8 mouse cellular contexts compared by ENCODE assay signal in genomic region chr13:72292361-72292760, GRCm38 (mm10).
DNase-seq lines count a peak whose midpoint lies in the region; ATAC-seq lines count a peak whose summit lies in the region.

No protein-coding gene starts in this region.

- no peak for ATAC-seq in heart, embryonic 11.5 days (replicated peaks; ENCODE audit: insufficient number of reproducible peaks, low FRiP score, low TSS enrichment)
- no peak for ATAC-seq in limb, embryonic 13.5 days (ENCODE audit: low FRiP score, low read depth)
- peak; percentile 52; the same call in 1 of the 2 replicates for ATAC-seq in midbrain, embryonic 16.5 days

- H3K36me3 ChIP-seq in heart, embryonic 11.5 days (ENCODE audit: control insufficient read depth, insufficient read depth, low read length) = no peaks in the 10 kb centered on the region
- H3K36me3 ChIP-seq in limb, embryonic 13.5 days = no peaks in the 10 kb centered on the region
- no peaks in the 10 kb centered on the region for H3K36me3 ChIP-seq in midbrain, embryonic 16.5 days (ENCODE audit: control insufficient read depth, insufficient read depth, low read length)

- no peaks in the 10 kb centered on the region for H3K9me3 ChIP-seq in heart, embryonic 11.5 days (replicated peaks; ENCODE audit: control insufficient read depth, low read length)
- H3K9me3 ChIP-seq in limb, embryonic 13.5 days = no peaks in the 10 kb centered on the region
- H3K9me3 ChIP-seq in midbrain, embryonic 16.5 days (replicated peaks; ENCODE audit: control insufficient read depth, low read length, poor library complexity, severe bottlenecking) = no peaks in the 10 kb centered on the region

- H3K27ac ChIP-seq in heart, embryonic 11.5 days (ENCODE audit: low read depth, low read length) = no peak overlapping the region
- H3K27ac ChIP-seq in limb, embryonic 13.5 days = no peak overlapping the region
- no peak overlapping the region; the same call in 1 of the 2 replicates for H3K27ac ChIP-seq in midbrain, embryonic 16.5 days (ENCODE audit: low read length)

- H3K4me3 ChIP-seq in heart, embryonic 11.5 days (ENCODE audit: low read depth, low read length) = peak overlapping the region; percentile 21; the same call in 1 of the 2 replicates
- no peak overlapping the region for H3K4me3 ChIP-seq in limb, embryonic 13.5 days
- no peak overlapping the region for H3K4me3 ChIP-seq in midbrain, embryonic 16.5 days (ENCODE audit: low read depth, low read length)

- no peak overlapping the region for H3K9ac ChIP-seq in heart, embryonic 11.5 days (ENCODE audit: low read depth, low read length)
- H3K9ac ChIP-seq in limb, embryonic 13.5 days = no peak overlapping the region
- H3K9ac ChIP-seq in midbrain, embryonic 16.5 days (ENCODE audit: low read depth, low read length) = no peak overlapping the region

- 4% methylated on average over 14 of the region's 14 CpGs for WGBS in heart, embryonic 11.5 days (ENCODE audit: insufficient replicate concordance)
- WGBS in limb, embryonic 13.5 days = 2% methylated on average over 14 of the region's 14 CpGs
- WGBS in midbrain, embryonic 16.5 days = 5% methylated on average over 14 of the region's 14 CpGs

- H3K4me1 ChIP-seq in heart, embryonic 11.5 days (ENCODE audit: control insufficient read depth, insufficient read depth, low read length) = no peaks in the 10 kb centered on the region
- peaks cover 13% of the 10 kb centered on the region for H3K4me1 ChIP-seq in limb, embryonic 13.5 days
- H3K4me1 ChIP-seq in midbrain, embryonic 16.5 days (ENCODE audit: control insufficient read depth, insufficient read depth, low read length) = peaks cover 19% of the 10 kb centered on the region

- H3K27me3 ChIP-seq in heart, embryonic 11.5 days (ENCODE audit: control insufficient read depth, insufficient read depth, low read length) = no peaks in the 10 kb centered on the region
- peaks cover 67% of the 10 kb centered on the region for H3K27me3 ChIP-seq in limb, embryonic 13.5 days
- H3K27me3 ChIP-seq in midbrain, embryonic 16.5 days (ENCODE audit: control insufficient read depth, insufficient read depth, low read depth, low read length) = peaks cover 16% of the 10 kb centered on the region

- no peak for DNase-seq in heart, adult 11 months
- peak; percentile 18 to 29 for DNase-seq in heart, postnatal 10 days
- no peak for DNase-seq in left cerebral cortex, adult 11 months (ENCODE audit: low spot score)
- no peak for DNase-seq in gastrocnemius, postnatal 25 days
- DNase-seq in urinary bladder, postnatal 10 days (ENCODE audit: low spot score) = no peak

- H3K4me2 ChIP-seq in heart, embryonic 11.5 days = peak overlapping the region; percentile 58
- H3K4me2 ChIP-seq in limb, embryonic 13.5 days (replicated peaks) = peak overlapping the region; percentile 46
- H3K4me2 ChIP-seq in midbrain, embryonic 16.5 days (ENCODE audit: low read length) = peak overlapping the region; percentile 29

- intact Hi-C loops in heart, postnatal 10 days (cut with DNase I) = loop anchor here (5.0 kb wide), 1 partner anchor 335 kb away; no protein-coding TSS in a partner anchor

Comparison
In these comparisons a context has a peak if more than half of its experiments do, and no peak if none do; other contexts are left out.
1. DNase-seq: peak in heart, postnatal 10 days (2 of 2); none in heart, adult 11 months (single experiment), left cerebral cortex, adult 11 months (single experiment), gastrocnemius, postnatal 25 days (single experiment) and urinary bladder, postnatal 10 days (single experiment).
2. Peak in every context shown above with its lines, with median percentiles within 50 percentile points of each other: H3K4me2 ChIP-seq.